Mouse (Mus musculus) lung, adult 2 months (tissue): Measurements from ENCODE around the gene Dcaf7. TPM values are rescaled to one million over a fixed set of nuclear protein-coding genes. Genes with fewer than 3 reads are reported as not detected.

ENCODE experiments used
- DNase-seq: peaks from one replicate; pipeline ENCODE4 v3.0.0; 2022
- H3K4me1 ChIP-seq: fragments of 200-500 bp; 2 replicates; pipeline ENCODE4 v1.6.1; 2011; ENCODE audit warnings: low read length; ENCODE audit not compliant: control insufficient read depth, insufficient read depth
- H3K4me3 ChIP-seq: fragments of 200-500 bp; replicated peaks from 2 replicates; pipeline ENCODE3; 2011; ENCODE audit warnings: low read depth, mild to moderate bottlenecking, control low read depth, low read length; ENCODE audit errors: extremely low read depth
- CTCF ChIP-seq: fragments of 200-500 bp; IDR thresholded peaks from 2 replicates; pipeline ENCODE4 v1.5.1; 2011; ENCODE audit warnings: mild to moderate bottlenecking, low read length, control low read depth; ENCODE audit not compliant: insufficient read depth
- POLR2A ChIP-seq: fragments of 200-500 bp; IDR thresholded peaks from 2 replicates; pipeline ENCODE4 v1.6.1; 2011; ENCODE audit warnings: low read depth, mild to moderate bottlenecking, control low read depth, low read length, borderline replicate concordance; ENCODE audit errors: extremely low read depth
- WGBS: fragments of 180-500 bp; shearing (Covaris S2); methylation state at CpG from one replicate; pipeline ENCODE4 v1.1.7; 2018; 5-methylcytosine and 5-hydroxymethylcytosine counted together
- polyA plus RNA-seq: library from polyadenylated mRNA; depleted of rRNA; stranded (reverse); fragments of >200 nt; gene quantifications from 2 replicates; pipeline ENCODE4 v1.2.3, GENCODE M21; 2012

The Dcaf7 gene
- polyA plus RNA-seq, 1 experiment, result 51.5 TPM

GRCm38 (mm10) chr11:106034986-106035385, 1.7 kb upstream of the Dcaf7 start:
- Histone ChIP-seq H3K4me1 (peaks cover 7% of the 10 kb centered on the region), H3K4me3 (no peak overlapping the region)
- no peak for DNase-seq
- TF ChIP-seq POLR2A, result no peak
- no peak for TF ChIP-seq CTCF
- WGBS, result 81% methylated on average over 9 of the region's 9 CpGs

- Histone ChIP-seq H3K4me3 (peak overlapping the region; percentile 95), H3K4me1 (peaks cover 7% of the 10 kb centered on the region)
- WGBS, result under 1% methylated on average over 13 of the region's 13 CpGs
- no peak for DNase-seq
- TF ChIP-seq CTCF, result no peak
- no peak for TF ChIP-seq POLR2A
Observed at GRCm38 (mm10) chr11:106037418-106037751, 713 bp downstream of the Dcaf7 start.

GRCm38 (mm10) chr11:106044349-106044748, 7.7 kb downstream of the Dcaf7 start:
- peaks cover 2% of the 10 kb centered on the region; the same call in 1 of the 2 replicates for H3K4me1 ChIP-seq
- TF ChIP-seq POLR2A (no peak), CTCF (no peak)
- H3K4me3 ChIP-seq, result no peak overlapping the region
- no peak for DNase-seq

- TF ChIP-seq CTCF, result no peak
- no peak for DNase-seq
- peaks cover 2% of the 10 kb centered on the region; the same call in 1 of the 2 replicates for H3K4me1 ChIP-seq
- H3K4me3 ChIP-seq, result no peak overlapping the region
- WGBS, result 89% methylated on average over 1 of the region's 1 CpGs
Observed at GRCm38 (mm10) chr11:106045256-106045655, 8.6 kb downstream of the Dcaf7 start.

GRCm38 (mm10) chr11:106045780-106046179, 9.1 kb downstream of the Dcaf7 start:
- H3K4me3 ChIP-seq, result no peak overlapping the region
- no peak for DNase-seq
- TF ChIP-seq POLR2A (no peak), CTCF (no peak)
- peaks cover 2% of the 10 kb centered on the region; the same call in 1 of the 2 replicates for H3K4me1 ChIP-seq
- WGBS, result 92% methylated on average over 3 of the region's 3 CpGs

GRCm38 (mm10) chr11:106046584-106046983, 9.9 kb downstream of the Dcaf7 start:
- TF ChIP-seq POLR2A (no peak), CTCF (no peak)
- Histone ChIP-seq H3K4me1 (peaks cover 2% of the 10 kb centered on the region; the same call in 1 of the 2 replicates), H3K4me3 (no peak overlapping the region)
- DNase-seq, result no peak
- WGBS, result 74% methylated on average over 9 of the region's 9 CpGs

- Histone ChIP-seq H3K4me1 (no peaks in the 10 kb centered on the region), H3K4me3 (no peak overlapping the region)
- no peak for DNase-seq
- TF ChIP-seq POLR2A, result no peak
- no peak for TF ChIP-seq CTCF
- 75% methylated on average over 2 of the region's 2 CpGs for WGBS
Observed at GRCm38 (mm10) chr11:106053921-106054320, 17.2 kb downstream of the Dcaf7 start.

- H3K4me3 ChIP-seq, result no peak overlapping the region
- DNase-seq, result no peak
- no peaks in the 10 kb centered on the region for H3K4me1 ChIP-seq
- TF ChIP-seq POLR2A, result no peak
- no peak for TF ChIP-seq CTCF
- 95% methylated on average over 8 of the region's 8 CpGs for WGBS
Observed at GRCm38 (mm10) chr11:106054600-106054999, 17.9 kb downstream of the Dcaf7 start.

- Histone ChIP-seq H3K4me3 (no peak overlapping the region), H3K4me1 (no peaks in the 10 kb centered on the region)
- DNase-seq, result no peak
- 85% methylated on average over 6 of the region's 6 CpGs for whole genome bisulfite sequencing
- TF ChIP-seq POLR2A, result no peak
Observed at GRCm38 (mm10) chr11:106055341-106055740, 18.7 kb downstream of the Dcaf7 start.

- H3K4me3 ChIP-seq, result no peak overlapping the region
- no peak for TF ChIP-seq CTCF
- TF ChIP-seq POLR2A, result no peak
- no peak for DNase-seq
- H3K4me1 ChIP-seq, result no peaks in the 10 kb centered on the region
- WGBS, result 79% methylated on average over 8 of the region's 8 CpGs
Observed at GRCm38 (mm10) chr11:106056819-106057491, 20.3 kb downstream of the Dcaf7 start.
